ENCODE assay signal across 8 mouse cellular contexts in genomic region chr4:95105926-95106622, GRCm38 (mm10). TPM values are rescaled to one million over a fixed set of nuclear protein-coding genes. Genes with fewer than 3 reads are reported as not detected.
DNase-seq lines count a peak whose midpoint lies in the region; ATAC-seq lines count a peak whose summit lies in the region.

No protein-coding gene starts in this region.

- no peak for ATAC-seq in heart, embryonic 13.5 days (ENCODE audit: extremely low read depth, insufficient number of reproducible peaks, low FRiP score, low TSS enrichment)
- peak; percentile 20; the same call in 1 of the 2 replicates for ATAC-seq in midbrain, embryonic 12.5 days (ENCODE audit: low FRiP score, low read depth)

- peak overlapping the region; percentile 56 for H3K27ac ChIP-seq in heart, embryonic 13.5 days (replicated peaks)
- no peak overlapping the region for H3K27ac ChIP-seq in midbrain, embryonic 12.5 days (replicated peaks)

- peaks cover 24% of the 10 kb centered on the region for H3K4me1 ChIP-seq in heart, embryonic 13.5 days
- peaks cover 26% of the 10 kb centered on the region for H3K4me1 ChIP-seq in midbrain, embryonic 12.5 days

- H3K4me3 ChIP-seq in heart, embryonic 13.5 days: peak overlapping the region; percentile 6
- H3K4me3 ChIP-seq in midbrain, embryonic 12.5 days: no peak overlapping the region

- no peaks in the 10 kb centered on the region for H3K27me3 ChIP-seq in heart, embryonic 13.5 days (replicated peaks)
- peaks cover 9% of the 10 kb centered on the region; the same call in 1 of the 2 replicates for H3K27me3 ChIP-seq in midbrain, embryonic 12.5 days

- H3K9ac ChIP-seq in heart, embryonic 13.5 days: peak overlapping the region; percentile 4; the same call in 1 of the 2 replicates
- 0 out of 2 replicates have a peak overlapping the region, but pooled peaks have one; percentile 24 for H3K9ac ChIP-seq in midbrain, embryonic 12.5 days (replicated peaks)

- peak overlapping the region; percentile 49 for H3K4me2 ChIP-seq in heart, embryonic 13.5 days
- H3K4me2 ChIP-seq in midbrain, embryonic 12.5 days (replicated peaks): peak overlapping the region; percentile 12

- peak; percentile 31 for DNase-seq in A20 (ENCODE audit: low read depth, low spot score)
- peak; percentile 25 to 42 for DNase-seq in CD8-positive naive resting alpha-beta T cell, adult 2 months (ENCODE audit: low read depth in 2 of 2, low spot score in 2 of 2)
- DNase-seq in embryo, embryonic 10.5 days (ENCODE audit: low spot score): peak; percentile 44
- DNase-seq in kidney, postnatal 14 days: peak; percentile 42
- peak; percentile 60 for DNase-seq in thymus, postnatal 36 days
- no peak for DNase-seq in cerebellum, adult 9-10 months

- WGBS in heart, embryonic 13.5 days: 35% methylated on average over 16 of the region's 16 CpGs
- 38% methylated on average over 16 of the region's 16 CpGs for WGBS in midbrain, embryonic 12.5 days

- no peaks in the 10 kb centered on the region for H3K36me3 ChIP-seq in heart, embryonic 13.5 days
- no peaks in the 10 kb centered on the region for H3K36me3 ChIP-seq in midbrain, embryonic 12.5 days

- H3K9me3 ChIP-seq in heart, embryonic 13.5 days: peaks cover 6% of the 10 kb centered on the region; the same call in 1 of the 2 replicates
- H3K9me3 ChIP-seq in midbrain, embryonic 12.5 days: no peaks in the 10 kb centered on the region

RNA-seq across cellular contexts. Expression of gene Jun, which starts 54.1 kb away (rescaled TPM):
- 67.7 and 72.3 TPM in 2 replicates for polyA plus RNA-seq in heart, embryonic 13.5 days (2015; fragmentation: Nextera tagmentation; extraction: Ambion mirVana)
- 70.8 and 80.6 TPM in 2 replicates for polyA plus RNA-seq in midbrain, embryonic 12.5 days (2016; fragmentation: Nextera tagmentation; extraction: Ambion mirVana)
